Comparison of ENCODE assay signal across 1 mouse cellular context in the genomic region with DNA sequence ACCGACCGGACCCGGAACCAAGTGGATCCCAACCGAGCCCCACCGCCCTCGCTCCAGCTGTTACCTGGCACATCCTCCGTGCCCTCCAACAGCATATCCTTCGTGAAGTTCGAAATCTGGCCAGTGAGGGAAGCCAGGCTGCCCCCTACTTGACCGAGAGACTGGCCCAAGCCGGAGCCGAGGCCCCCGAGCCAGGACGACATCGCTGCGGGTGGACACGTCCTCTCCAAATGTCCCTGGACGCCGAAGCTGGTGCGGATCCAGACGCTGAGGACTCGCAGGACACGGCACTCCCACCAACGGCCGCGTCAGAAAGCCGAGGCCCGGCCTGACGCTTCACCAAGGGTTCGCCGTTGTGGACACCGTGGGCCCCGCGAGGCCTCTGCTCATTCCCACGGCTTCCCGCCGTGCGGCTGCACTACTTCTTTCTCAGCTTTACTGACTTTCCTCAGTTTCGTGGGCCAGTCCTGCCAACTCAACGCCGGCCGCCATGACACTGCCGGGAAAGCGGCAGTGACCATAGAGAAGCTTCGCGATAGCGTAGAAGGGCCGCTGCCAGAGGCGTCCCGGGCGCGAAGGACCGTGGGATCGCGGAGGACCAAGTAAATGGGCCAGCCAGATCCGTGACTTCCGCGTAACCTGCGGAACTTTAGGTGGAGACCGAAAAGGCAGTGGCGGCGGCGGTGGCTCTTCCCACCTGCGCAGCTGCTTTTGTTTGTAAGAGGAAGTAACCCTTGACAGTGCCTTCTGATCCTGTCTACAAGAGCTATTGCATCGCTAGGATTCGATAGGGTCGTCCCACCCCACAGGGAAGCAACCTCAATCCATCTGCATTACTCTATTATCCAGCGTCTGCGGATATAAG.
TF ChIP-seq lines count a peak whose summit lies in the region.

A gene (minus strand): TSS at position 642 of the 865 bp plus-strand sequence.

TF ChIP-seq in MEL, 35 proteins besides CTCF, POLR2A, EP300 and RAD21 (continued from another document):
- TF ChIP-seq ETS1 (IDR thresholded peaks at IDR 0.05; ENCODE audit: low read depth, low read length) (0 out of 2 replicates have a peak, but pooled peaks have one; percentile 36), ZC3H11A (IDR thresholded peaks at IDR 0.05; ENCODE audit: low read depth, low read length) (no peak), HCFC1 (IDR thresholded peaks at IDR 0.05; ENCODE audit: low read depth, low read length) (peak; percentile 93), UBTF (IDR thresholded peaks at IDR 0.05; ENCODE audit: borderline replicate concordance, insufficient read depth, low read depth, low read length) (0 out of 2 replicates have a peak, but pooled peaks have one; percentile 59), MAFK (IDR thresholded peaks at IDR 0.05; ENCODE audit: borderline replicate concordance, low read depth, low read length) (no peak), NELFE (IDR thresholded peaks at IDR 0.05; ENCODE audit: low read depth, low read length) (peak; percentile 79)
